Mouse (Mus musculus): ENCODE measurements around the gene Fgfr2.

DNA sequence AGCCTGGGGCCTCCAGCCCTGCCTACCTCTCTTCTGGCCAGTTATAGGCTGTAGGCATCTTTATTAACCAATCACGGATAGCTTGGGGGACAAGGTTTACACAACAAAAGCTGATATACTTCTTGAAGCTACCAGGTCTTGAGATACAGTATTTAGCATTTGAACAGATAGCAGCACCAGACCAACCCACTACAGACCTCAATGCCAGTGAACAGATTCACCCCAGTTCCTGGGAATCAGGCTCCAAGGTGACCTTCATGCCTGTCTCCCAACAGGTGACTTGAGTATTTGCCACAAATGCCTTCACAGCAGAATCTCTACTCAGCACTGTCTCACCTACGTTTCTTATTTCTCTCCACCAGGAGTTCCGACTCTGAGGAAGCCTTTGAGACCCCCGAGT, 2406.8 kb downstream of the Fgfr2 start:
- no peak for TF ChIP-seq POLR2A (IDR thresholded peaks at IDR 0.05; ENCODE audit: borderline replicate concordance, extremely low read depth, insufficient read depth, insufficient read length, poor library complexity, severe bottlenecking)
- TF ChIP-seq CTCF (IDR thresholded peaks at IDR 0.05; ENCODE audit: borderline replicate concordance, extremely low read depth, insufficient read depth, insufficient read length): no peak

All from brain, embryonic 14.5 days (tissue).